Mouse (Mus musculus): Measurements from ENCODE around the gene Selenoi. TPM values are rescaled to one million over a fixed set of nuclear protein-coding genes. Genes with fewer than 3 reads are reported as not detected.
A peak's percentile ranks its signal among the peaks of the same experiment; 100 is the strongest.

Gene Selenoi
- total and polyA plus RNA-seq, 3 experiments = 43.4 to 101 (median 76.3) TPM

- TF ChIP-seq RCOR1 (IDR thresholded peaks at IDR 0.05; ENCODE audit: low read depth, low read length) (peak; percentile 68), MAX (IDR thresholded peaks at IDR 0.05; ENCODE audit: low read length) (0 out of 2 replicates have a peak, but pooled peaks have one; percentile 18)
Measured at GRCm38 (mm10) chr5:30233979-30234378, 1.6 kb downstream of the Selenoi start (continued).

- no peak for DNase-seq (ENCODE audit: low read depth, low spot score)
- H3K36me3 ChIP-seq (ENCODE audit: control insufficient read depth in 1 of 2, insufficient read depth in 2 of 2, low read length in 2 of 2) = peaks cover 8 to 59% of the 10 kb centered on the region in 2 experiments
- H3K9me3 ChIP-seq (replicated peaks; ENCODE audit: insufficient read depth, low read length) = no peaks in the 10 kb centered on the region
- H3K9ac ChIP-seq (ENCODE audit: control insufficient read depth, low read depth, low read length, poor library complexity, severe bottlenecking) = no peak overlapping the region
- no peak overlapping the region for H3K4me3 ChIP-seq (ENCODE audit: control insufficient read depth in 1 of 2, insufficient read depth in 1 of 2, low read depth in 2 of 2, low read length in 2 of 2)
- H3K27ac ChIP-seq (ENCODE audit: control insufficient read depth, low read depth, low read length) = no peak overlapping the region
- H3K4me1 ChIP-seq (ENCODE audit: control insufficient read depth in 1 of 2, insufficient read depth in 2 of 2, low read length in 2 of 2) = peaks cover 27 to 38% of the 10 kb centered on the region in 2 experiments
- TF ChIP-seq GABPA (IDR thresholded peaks at IDR 0.05; ENCODE audit: low read depth, low read length) = no peak
- TF ChIP-seq MEF2A (IDR thresholded peaks at IDR 0.05; ENCODE audit: extremely low read depth, insufficient replicate concordance, low read depth, low read length, poor library complexity, severe bottlenecking) = no peak
- no peak for TF ChIP-seq CHD2 (IDR thresholded peaks at IDR 0.05; ENCODE audit: low read length)
- no peaks in the 10 kb centered on the region for H3K27me3 ChIP-seq (ENCODE audit: control insufficient read depth in 1 of 2, insufficient read depth in 2 of 2, low read length in 2 of 2)
- peaks cover 81% of the 10 kb centered on the region for H3K79me2 ChIP-seq (ENCODE audit: control insufficient read depth, insufficient read depth, low read length, poor library complexity)
Measured at GRCm38 (mm10) chr5:30235641-30236126, 3.3 kb downstream of the Selenoi start.

GRCm38 (mm10) chr5:30238533-30238932 lies 6.2 kb downstream of the Selenoi start:
- H3K27ac ChIP-seq (ENCODE audit: control insufficient read depth, low read depth, low read length) = no peak overlapping the region
- H3K9me3 ChIP-seq (replicated peaks; ENCODE audit: insufficient read depth, low read length) = no peaks in the 10 kb centered on the region
- H3K4me3 ChIP-seq (ENCODE audit: control insufficient read depth in 1 of 2, insufficient read depth in 1 of 2, low read depth in 2 of 2, low read length in 2 of 2) = no peak overlapping the region
- peaks cover 41 to 48% of the 10 kb centered on the region in 2 experiments for H3K4me1 ChIP-seq (ENCODE audit: control insufficient read depth in 1 of 2, insufficient read depth in 2 of 2, low read length in 2 of 2)
- H3K79me2 ChIP-seq (ENCODE audit: control insufficient read depth, insufficient read depth, low read length, poor library complexity) = peaks cover 88% of the 10 kb centered on the region
- peaks cover 10 to 79% of the 10 kb centered on the region in 2 experiments for H3K36me3 ChIP-seq (ENCODE audit: control insufficient read depth in 1 of 2, insufficient read depth in 2 of 2, low read length in 2 of 2)
- no peaks in the 10 kb centered on the region for H3K27me3 ChIP-seq (ENCODE audit: control insufficient read depth in 1 of 2, insufficient read depth in 2 of 2, low read length in 2 of 2)
- DNase-seq (ENCODE audit: low read depth, low spot score) = no peak
- H3K9ac ChIP-seq (ENCODE audit: control insufficient read depth, low read depth, low read length, poor library complexity, severe bottlenecking) = no peak overlapping the region
- TF ChIP-seq POLR2AphosphoS5 (IDR thresholded peaks at IDR 0.05; ENCODE audit: borderline replicate concordance, low read depth, low read length) = no peak
- TF ChIP-seq NRF1 (IDR thresholded peaks at IDR 0.05; ENCODE audit: insufficient read depth, low read depth, low read length, poor library complexity, severe bottlenecking) = no peak

- H3K4me1 ChIP-seq (ENCODE audit: control insufficient read depth in 1 of 2, insufficient read depth in 2 of 2, low read length in 2 of 2) = peaks cover 31 to 43% of the 10 kb centered on the region in 2 experiments
Measured at GRCm38 (mm10) chr5:30240552-30240951, 8.2 kb downstream of the Selenoi start.

More at GRCm38 (mm10) chr5:30240552-30240951, 8.2 kb downstream of the Selenoi start:
- peaks cover 10 to 69% of the 10 kb centered on the region in 2 experiments for H3K36me3 ChIP-seq (ENCODE audit: control insufficient read depth in 1 of 2, insufficient read depth in 2 of 2, low read length in 2 of 2)
- peaks cover 86% of the 10 kb centered on the region for H3K79me2 ChIP-seq (ENCODE audit: control insufficient read depth, insufficient read depth, low read length, poor library complexity)
- H3K4me3 ChIP-seq (ENCODE audit: control insufficient read depth in 1 of 2, insufficient read depth in 1 of 2, low read depth in 2 of 2, low read length in 2 of 2) = no peak overlapping the region
- no peak overlapping the region for H3K27ac ChIP-seq (ENCODE audit: control insufficient read depth, low read depth, low read length)
- H3K9me3 ChIP-seq (replicated peaks; ENCODE audit: insufficient read depth, low read length) = no peaks in the 10 kb centered on the region
- TF ChIP-seq SIN3A (IDR thresholded peaks at IDR 0.05; ENCODE audit: low read length) (peak; percentile 48), TCF12 (IDR thresholded peaks at IDR 0.05; ENCODE audit: low read depth, low read length) (no peak), MXI1 (IDR thresholded peaks at IDR 0.05; ENCODE audit: low read depth, low read length) (peak; percentile 57)
- H3K27me3 ChIP-seq (ENCODE audit: control insufficient read depth in 1 of 2, insufficient read depth in 2 of 2, low read length in 2 of 2) = no peaks in the 10 kb centered on the region
- no peak overlapping the region for H3K9ac ChIP-seq (ENCODE audit: control insufficient read depth, low read depth, low read length, poor library complexity, severe bottlenecking)
- peak; percentile 65 for DNase-seq (ENCODE audit: low read depth, low spot score)

Measured in MEL (cell line).